Mouse (Mus musculus) erythroblast, adult 5-6 weeks (primary cell): Measurements from ENCODE around the gene Zfp866. TPM values are rescaled to one million over a fixed set of nuclear protein-coding genes. Genes with fewer than 3 reads are reported as not detected.

Experiments used
- ATAC-seq: replicated peaks from 2 replicates; pipeline ENCODE4 v1.8.0; 2016; ENCODE audit warnings: moderate number of reproducible peaks, mild to moderate bottlenecking, moderate TSS enrichment, inconsistent platforms; ENCODE audit not compliant: poor library complexity, low FRiP score, severe bottlenecking
- total RNA-seq, 2 experiments: library from RNA; stranded (forward) in 1 of 2; stranded (reverse) in 1 of 2; fragments of 150-400 nt in 1 of 2; fragments of 200-764, 138-1000 nt in 1 of 2; gene quantifications; 2 replicates each; pipeline versions ENCODE4 v1.2.3 to v1.2.4; 2015 to 2017; ENCODE audit warnings: low replicate concordance in 2 of 2

Gene Zfp866
- total RNA-seq, 2 experiments from 2014 or later, result 13.1 to 21.1 TPM

DNA sequence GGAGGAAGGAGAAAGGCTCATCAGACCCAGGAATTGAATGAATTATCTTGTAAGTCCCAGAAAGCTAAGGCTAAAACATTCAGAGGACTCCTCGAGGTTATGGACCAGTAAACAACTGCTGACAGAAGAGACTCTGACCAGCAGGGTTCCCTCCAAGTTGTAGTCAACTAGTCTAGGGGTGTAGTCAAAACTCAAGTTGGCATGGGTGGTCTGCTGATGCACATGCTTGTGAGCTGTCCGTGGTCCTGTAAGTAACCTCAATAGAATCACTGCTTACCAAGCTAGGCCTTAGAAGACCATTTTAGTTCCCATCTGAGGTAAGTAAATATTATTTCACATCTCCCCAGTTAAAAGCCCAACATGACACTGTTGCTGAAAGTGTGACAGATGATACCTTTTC is 49.7 kb downstream of the Zfp866 start:
- no peak for ATAC-seq

DNA sequence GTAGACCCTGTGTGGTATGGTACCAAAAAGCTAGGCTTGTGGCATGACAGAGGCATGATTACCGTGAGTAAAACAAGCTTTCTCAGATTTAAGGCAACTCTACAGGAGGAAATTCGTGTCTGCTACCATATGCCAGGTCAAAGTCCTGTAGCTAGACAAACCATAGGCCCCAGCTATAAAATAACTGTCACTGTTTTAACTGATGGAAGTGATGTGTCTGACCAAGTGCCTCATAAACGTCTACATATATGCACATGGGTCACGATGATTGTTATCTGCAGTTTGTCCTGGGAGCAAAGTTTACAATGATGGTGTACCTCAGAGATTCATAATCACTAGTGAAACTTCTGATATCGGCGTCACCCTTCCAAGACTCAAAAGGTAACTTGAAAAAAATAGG is 50.2 kb downstream of the Zfp866 start:
- no peak for ATAC-seq

GRCm38 (mm10) chr8:69735495-69735894 is 55.5 kb downstream of the Zfp866 start:
- peak; percentile 82 for ATAC-seq

- ATAC-seq, result peak; percentile 17
Measured at GRCm38 (mm10) chr8:69717232-69717580, 73.8 kb downstream of the Zfp866 start.

DNA sequence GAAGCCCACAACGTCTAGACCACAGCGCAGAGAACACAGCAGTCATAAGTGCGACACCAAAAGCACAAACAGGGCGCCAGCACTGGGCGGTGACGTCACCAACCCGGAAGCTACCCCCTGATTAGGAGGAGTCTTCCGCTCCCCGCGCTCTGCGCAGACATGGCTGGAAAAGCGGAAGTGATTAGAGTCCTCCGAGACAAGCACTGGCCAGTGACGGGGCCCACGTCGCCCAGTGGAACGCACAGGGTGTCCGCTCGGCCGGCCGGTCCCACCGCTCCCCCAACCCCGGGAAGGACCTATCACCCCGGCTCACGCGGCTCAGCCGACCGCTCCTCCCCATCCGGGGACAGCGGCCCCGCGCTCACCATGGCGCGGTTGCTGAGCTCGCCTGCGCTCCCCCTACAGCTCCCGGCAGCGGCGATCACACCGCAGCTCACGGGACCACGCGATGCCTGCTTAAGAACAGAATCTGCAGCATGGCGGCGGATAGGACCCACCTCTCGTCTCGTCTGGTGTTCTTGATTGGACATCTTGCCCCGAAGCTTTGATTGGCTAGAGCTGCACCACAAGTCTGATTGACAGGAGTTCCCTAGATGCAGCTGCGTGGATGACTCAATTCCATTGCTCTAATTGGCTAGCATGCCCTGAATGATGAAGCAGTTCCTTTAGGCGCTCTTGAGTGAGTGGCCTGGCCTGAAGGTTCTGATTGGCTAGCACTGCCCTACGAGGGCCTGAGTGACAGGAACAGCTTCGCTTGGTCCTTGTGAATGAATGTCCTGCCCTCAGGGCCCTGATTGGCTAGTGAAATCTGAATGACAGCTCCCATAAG is 74.4 kb downstream of the Zfp866 start:
- ATAC-seq, result peak; percentile 95

- no peak for ATAC-seq
Measured at GRCm38 (mm10) chr8:69715366-69715765, 75.6 kb downstream of the Zfp866 start.

DNA sequence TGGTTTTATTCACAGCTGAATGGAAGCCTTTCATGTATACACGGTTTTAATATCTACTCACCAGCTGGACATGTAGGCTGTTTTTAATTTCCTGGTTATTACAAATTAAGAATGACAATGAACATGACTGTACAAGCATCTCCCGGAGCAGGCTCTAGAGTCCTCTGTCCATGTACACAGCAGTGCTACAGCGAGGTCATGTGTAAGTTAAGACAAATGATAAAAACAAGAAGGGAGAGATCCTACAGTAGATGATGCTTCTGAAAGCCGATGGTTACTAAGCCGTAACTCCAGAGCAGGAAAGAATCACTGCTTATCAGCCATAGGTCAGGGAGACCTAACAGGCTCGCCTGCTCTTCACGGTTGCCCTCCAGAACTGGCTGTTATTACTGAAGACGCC is 77.5 kb downstream of the Zfp866 start:
- no peak for ATAC-seq

Other genes starting within 250 kb of the Zfp866 start
- 9.4 and 19.4 TPM in 2 replicates for gene Zfp868, start 165.6 kb downstream of the Zfp866 start, total RNA-seq (2015; ENCODE audit: low replicate concordance)
- gene Zfp868, start 165.6 kb downstream of the Zfp866 start, total RNA-seq (2017; ENCODE audit: low replicate concordance), result 9.4 and 9.9 TPM in 2 replicates
- not detected in 2 replicates for gene Zfp964, start 136.7 kb downstream of the Zfp866 start, total RNA-seq (2015; ENCODE audit: low replicate concordance)
- gene Zfp964, start 136.7 kb downstream of the Zfp866 start, total RNA-seq (2017; ENCODE audit: low replicate concordance), result 0.09 and 0.14 TPM in 2 replicates
- 10.7 and 15.6 TPM in 2 replicates for gene Zfp869, start 80.5 kb downstream of the Zfp866 start, total RNA-seq (2015; ENCODE audit: low replicate concordance)
- 23.1 and 30.1 TPM in 2 replicates for gene Zfp869, start 80.5 kb downstream of the Zfp866 start, total RNA-seq (2017; ENCODE audit: low replicate concordance)
- 5.2 and 7.1 TPM in 2 replicates for gene Zfp963, start 41.2 kb downstream of the Zfp866 start, total RNA-seq (2015; ENCODE audit: low replicate concordance)
- 3.2 and 3.7 TPM in 2 replicates for gene Zfp963, start 41.2 kb downstream of the Zfp866 start, total RNA-seq (2017; ENCODE audit: low replicate concordance)
- gene Gm20422, start 16.3 kb downstream of the Zfp866 start, total RNA-seq (2015; ENCODE audit: low replicate concordance), result not detected in 2 replicates
- 2.9 TPM in 1 of 2 replicates, not detected in the other for gene Gm20422, start 16.3 kb downstream of the Zfp866 start, total RNA-seq (2017; ENCODE audit: low replicate concordance)
- gene Atp13a1, start within 50 bp of the Zfp866 start, total RNA-seq (2015; ENCODE audit: low replicate concordance), result 9.2 and 9.4 TPM in 2 replicates
- 3.7 and 3.9 TPM in 2 replicates for gene Atp13a1, start within 50 bp of the Zfp866 start, total RNA-seq (2017; ENCODE audit: low replicate concordance)
- gene Gmip, start 17.5 kb upstream of the Zfp866 start, total RNA-seq (2015; ENCODE audit: low replicate concordance), result 14.2 and 20.1 TPM in 2 replicates
- gene Gmip, start 17.5 kb upstream of the Zfp866 start, total RNA-seq (2017; ENCODE audit: low replicate concordance), result 15.5 and 24.4 TPM in 2 replicates
- 0.77 and 1.3 TPM in 2 replicates for gene Lpar2, start 31.3 kb upstream of the Zfp866 start, total RNA-seq (2015; ENCODE audit: low replicate concordance)
- 0.28 and 0.85 TPM in 2 replicates for gene Lpar2, start 31.3 kb upstream of the Zfp866 start, total RNA-seq (2017; ENCODE audit: low replicate concordance)
- gene Pbx4, start 41.3 kb upstream of the Zfp866 start, total RNA-seq (2015; ENCODE audit: low replicate concordance), result 1.5 and 2.1 TPM in 2 replicates
- gene Pbx4, start 41.3 kb upstream of the Zfp866 start, total RNA-seq (2017; ENCODE audit: low replicate concordance), result 2.8 TPM in 1 of 2 replicates, not detected in the other
- not detected in 2 replicates for gene Cilp2, start 96.5 kb upstream of the Zfp866 start, total RNA-seq (2015; ENCODE audit: low replicate concordance)
- gene Cilp2, start 96.5 kb upstream of the Zfp866 start, total RNA-seq (2017; ENCODE audit: low replicate concordance), result not detected in 2 replicates
- not detected in 2 replicates for gene Tssk6, start 111.0 kb upstream of the Zfp866 start, total RNA-seq (2015; ENCODE audit: low replicate concordance)
- gene Tssk6, start 111.0 kb upstream of the Zfp866 start, total RNA-seq (2017; ENCODE audit: low replicate concordance), result 0.28 and 0.94 TPM in 2 replicates
- gene Ndufa13, start 111.4 kb upstream of the Zfp866 start, total RNA-seq (2015; ENCODE audit: low replicate concordance), result 16.1 and 18.2 TPM in 2 replicates
- 27.2 and 32.9 TPM in 2 replicates for gene Ndufa13, start 111.4 kb upstream of the Zfp866 start, total RNA-seq (2017; ENCODE audit: low replicate concordance)
- gene Yjefn3, start 111.5 kb upstream of the Zfp866 start, total RNA-seq (2015; ENCODE audit: low replicate concordance), result not detected in 2 replicates
- not detected in 2 replicates for gene Yjefn3, start 111.5 kb upstream of the Zfp866 start, total RNA-seq (2017; ENCODE audit: low replicate concordance)
- gene Gatad2a, start 205.2 kb upstream of the Zfp866 start, total RNA-seq (2015; ENCODE audit: low replicate concordance), result 22.8 and 30.2 TPM in 2 replicates
- 25.7 and 31.8 TPM in 2 replicates for gene Gatad2a, start 205.2 kb upstream of the Zfp866 start, total RNA-seq (2017; ENCODE audit: low replicate concordance)